8 mouse cellular contexts compared by ENCODE assay signal in genomic region chr6:35177650-35178272, GRCm38 (mm10). TPM values are rescaled to one million over a fixed set of nuclear protein-coding genes. Genes with fewer than 3 reads are reported as not detected.
A peak's percentile ranks its signal among the peaks of the same experiment; 100 is the strongest.
DNase-seq lines count a peak whose midpoint lies in the region; ATAC-seq and TF ChIP-seq lines count a peak whose summit lies in the region.

No protein-coding gene starts in this region.

- H3K4me3 ChIP-seq in bone marrow, adult 2 months (replicated peaks; ENCODE audit: control insufficient read depth, low read depth, low read length) = peak overlapping the region; percentile 100
- H3K4me3 ChIP-seq in erythroblast, embryonic 14.5 days (replicated peaks) = peak overlapping the region; percentile 95
- H3K4me3 ChIP-seq in hindbrain, embryonic 14.5 days (replicated peaks; ENCODE audit: low read length) = peak overlapping the region; percentile 96
- peak overlapping the region; percentile 75 for H3K4me3 ChIP-seq in lung, embryonic 15.5 days
- peak overlapping the region; percentile 92 for H3K4me3 ChIP-seq in neural tube, embryonic 15.5 days (replicated peaks)

- H3K27ac ChIP-seq in bone marrow, adult 2 months (ENCODE audit: control insufficient read depth, insufficient read depth, low read depth, low read length, poor library complexity) = peak overlapping the region; percentile 100
- H3K27ac ChIP-seq in hindbrain, embryonic 14.5 days = peak overlapping the region; percentile 100
- H3K27ac ChIP-seq in lung, embryonic 15.5 days = peak overlapping the region; percentile 96
- H3K27ac ChIP-seq in neural tube, embryonic 15.5 days (replicated peaks) = peak overlapping the region; percentile 99

- WGBS in bone marrow, adult 2 months = under 1% methylated on average over 68 of the region's 69 CpGs
- under 1% methylated on average over 52 of the region's 69 CpGs for WGBS in hindbrain, embryonic 14.5 days
- under 1% methylated on average over 67 of the region's 69 CpGs for WGBS in lung, embryonic 15.5 days
- under 1% methylated on average over 59 of the region's 69 CpGs for WGBS in neural tube, embryonic 15.5 days

- H3K9me3 ChIP-seq in erythroblast, embryonic 14.5 days (ENCODE audit: control insufficient read depth, low read length) = no peaks in the 10 kb centered on the region
- no peaks in the 10 kb centered on the region for H3K9me3 ChIP-seq in hindbrain, embryonic 14.5 days (ENCODE audit: control insufficient read depth, low read length)
- no peaks in the 10 kb centered on the region for H3K9me3 ChIP-seq in lung, embryonic 15.5 days
- no peaks in the 10 kb centered on the region for H3K9me3 ChIP-seq in neural tube, embryonic 15.5 days (replicated peaks)

- no peaks in the 10 kb centered on the region for H3K4me1 ChIP-seq in bone marrow, adult 2 months (ENCODE audit: control insufficient read depth, insufficient read depth, low read length)
- H3K4me1 ChIP-seq in erythroblast, embryonic 14.5 days (ENCODE audit: control insufficient read depth) = peaks cover 28% of the 10 kb centered on the region
- H3K4me1 ChIP-seq in hindbrain, embryonic 14.5 days (replicated peaks; ENCODE audit: control insufficient read depth, insufficient read depth, low read length) = peaks cover 9% of the 10 kb centered on the region
- 0 out of 2 replicates have a peak, but pooled peaks cover 7% of the 10 kb centered on the region for H3K4me1 ChIP-seq in lung, embryonic 15.5 days
- H3K4me1 ChIP-seq in neural tube, embryonic 15.5 days = peaks cover 6% of the 10 kb centered on the region

- TF ChIP-seq CTCF in bone marrow, adult 2 months (IDR thresholded peaks at IDR 0.05; ENCODE audit: control insufficient read depth, insufficient read depth, low read length) = no peak

- H3K27me3 ChIP-seq in erythroblast, embryonic 14.5 days (ENCODE audit: control insufficient read depth) = no peaks in the 10 kb centered on the region
- no peaks in the 10 kb centered on the region for H3K27me3 ChIP-seq in hindbrain, embryonic 14.5 days (ENCODE audit: control insufficient read depth, insufficient read depth, low read length)
- H3K27me3 ChIP-seq in lung, embryonic 15.5 days = no peaks in the 10 kb centered on the region
- no peaks in the 10 kb centered on the region for H3K27me3 ChIP-seq in neural tube, embryonic 15.5 days (replicated peaks)

- H3K4me2 ChIP-seq in hindbrain, embryonic 14.5 days (replicated peaks) = peak overlapping the region; percentile 85
- peak overlapping the region; percentile 73 for H3K4me2 ChIP-seq in lung, embryonic 15.5 days
- peak overlapping the region; percentile 79 for H3K4me2 ChIP-seq in neural tube, embryonic 15.5 days

- ATAC-seq in hindbrain, embryonic 14.5 days (ENCODE audit: low FRiP score) = peak; percentile 74
- ATAC-seq in lung, embryonic 15.5 days (ENCODE audit: borderline replicate concordance, extremely low read depth, low FRiP score, low TSS enrichment) = peak; percentile 78
- ATAC-seq in neural tube, embryonic 15.5 days (ENCODE audit: low FRiP score) = peak; percentile 87

- no peak for TF ChIP-seq POLR2A in bone marrow, adult 2 months (IDR thresholded peaks at IDR 0.05; ENCODE audit: borderline replicate concordance, control insufficient read depth, low read depth, low read length)

- H3K9ac ChIP-seq in hindbrain, embryonic 14.5 days = peak overlapping the region; percentile 88
- peak overlapping the region; percentile 93 for H3K9ac ChIP-seq in lung, embryonic 15.5 days
- H3K9ac ChIP-seq in neural tube, embryonic 15.5 days (replicated peaks) = peak overlapping the region; percentile 77

- DNase-seq in right cerebral cortex, postnatal 10 days (ENCODE audit: low spot score in 2 of 2) = peak; percentile 49 to 51
- no peak for DNase-seq in right cerebral cortex, postnatal 25 days
- no peak for DNase-seq in hindbrain, embryonic 14.5 days (ENCODE audit: low spot score)
- DNase-seq in layer of hippocampus, adult 9-10 months (ENCODE audit: low spot score) = no peak

- H3K36me3 ChIP-seq in erythroblast, embryonic 14.5 days (ENCODE audit: control insufficient read depth) = peaks cover 10% of the 10 kb centered on the region
- no peaks in the 10 kb centered on the region for H3K36me3 ChIP-seq in hindbrain, embryonic 14.5 days (replicated peaks; ENCODE audit: control insufficient read depth, insufficient read depth)
- H3K36me3 ChIP-seq in lung, embryonic 15.5 days = no peaks in the 10 kb centered on the region
- H3K36me3 ChIP-seq in neural tube, embryonic 15.5 days = no peaks in the 10 kb centered on the region

RNA-seq across cellular contexts. Expression of gene Nup205, which starts 0.5 kb away (rescaled TPM):
- polyA plus RNA-seq in bone marrow, adult 2 months (2011; ENCODE audit: insufficient read depth, insufficient read length, low replicate concordance, missing spikeins) = 12.8 and 19.0 TPM in 2 replicates
- polyA plus RNA-seq in erythroblast, embryonic 14.5 days (2012) = 0.25 and 0.31 TPM in 2 replicates
- polyA plus RNA-seq in hindbrain, embryonic 14.5 days (2014; fragmentation: Nextera tagmentation; extraction: Ambion mirVana) = 27.7 and 32.0 TPM in 2 replicates
- polyA plus RNA-seq in lung, embryonic 15.5 days (2015; fragmentation: Nextera tagmentation; extraction: Ambion mirVana) = 36.6 and 39.9 TPM in 2 replicates
- polyA plus RNA-seq in neural tube, embryonic 15.5 days (2015; fragmentation: Nextera tagmentation; extraction: Ambion mirVana) = 17.8 and 20.7 TPM in 2 replicates

RNA-seq across cellular contexts. Expression of gene Cnot4, which starts 44.2 kb away (rescaled TPM):
- 13.6 and 19.6 TPM in 2 replicates for polyA plus RNA-seq in bone marrow, adult 2 months (2011; ENCODE audit: insufficient read depth, insufficient read length, low replicate concordance, missing spikeins)
- polyA plus RNA-seq in erythroblast, embryonic 14.5 days (2012) = 0.46 and 0.74 TPM in 2 replicates
- polyA plus RNA-seq in hindbrain, embryonic 14.5 days (2014; fragmentation: Nextera tagmentation; extraction: Ambion mirVana) = 34.3 and 40.2 TPM in 2 replicates
- 27.0 and 27.2 TPM in 2 replicates for polyA plus RNA-seq in lung, embryonic 15.5 days (2015; fragmentation: Nextera tagmentation; extraction: Ambion mirVana)
- polyA plus RNA-seq in neural tube, embryonic 15.5 days (2015; fragmentation: Nextera tagmentation; extraction: Ambion mirVana) = 33.9 and 34.7 TPM in 2 replicates

Comparison
In these comparisons a context has a peak if more than half of its experiments do, and no peak if none do; other contexts are left out.
1. DNase-seq: peak in right cerebral cortex, postnatal 10 days (2 of 2); none in right cerebral cortex, postnatal 25 days (single experiment), hindbrain, embryonic 14.5 days (single experiment) and layer of hippocampus, adult 9-10 months (single experiment).
2. RNA of gene Nup205, which starts 0.5 kb away (polyA plus RNA-seq): 36.6 to 39.9 TPM in lung, embryonic 15.5 days, 27.7 to 32.0 TPM in hindbrain, embryonic 14.5 days, 12.8 to 19.0 TPM in bone marrow, adult 2 months and 17.8 to 20.7 TPM in neural tube, embryonic 15.5 days; 0.25 to 0.31 TPM in erythroblast, embryonic 14.5 days; every median in the first group is over 10 times any median in the second.
3. Peak in every context shown above with its lines, with median percentiles within 50 percentile points of each other: H3K27ac ChIP-seq, H3K4me3 ChIP-seq, ATAC-seq, H3K4me2 ChIP-seq and H3K9ac ChIP-seq.